Mouse (Mus musculus): ENCODE data around the gene St3gal2. TPM values are rescaled to one million over a fixed set of nuclear protein-coding genes. Genes with fewer than 3 reads are reported as not detected.

The St3gal2 gene
- polyA plus RNA-seq, 1 experiment, result not detected

GRCm38 (mm10) chr8:110933272-110933671 lies 13.6 kb downstream of the St3gal2 start:
- H3K4me1 ChIP-seq (ENCODE audit: control insufficient read depth, insufficient read depth, low read length), result peaks cover 16% of the 10 kb centered on the region
- no peak for TF ChIP-seq POLR2A (IDR thresholded peaks at IDR 0.05; ENCODE audit: insufficient read depth, low read depth, low read length)
- no peak for TF ChIP-seq CTCF (IDR thresholded peaks at IDR 0.05; ENCODE audit: insufficient read depth, low read depth, low read length)
- H3K27ac ChIP-seq (ENCODE audit: insufficient read depth, low read depth, low read length), result no peak overlapping the region
- H3K4me3 ChIP-seq (ENCODE audit: insufficient read depth, low read depth, low read length), result no peak overlapping the region
- 93% methylated on average over 2 of the region's 2 CpGs for WGBS

GRCm38 (mm10) chr8:110936217-110936616 lies 16.5 kb downstream of the St3gal2 start:
- 69% methylated on average over 12 of the region's 12 CpGs for WGBS
- Histone ChIP-seq H3K27ac (ENCODE audit: insufficient read depth, low read depth, low read length) (no peak overlapping the region), H3K4me1 (ENCODE audit: control insufficient read depth, insufficient read depth, low read length) (peaks cover 29% of the 10 kb centered on the region), H3K4me3 (ENCODE audit: insufficient read depth, low read depth, low read length) (no peak overlapping the region)
- TF ChIP-seq CTCF (IDR thresholded peaks at IDR 0.05; ENCODE audit: insufficient read depth, low read depth, low read length), result no peak
- TF ChIP-seq POLR2A (IDR thresholded peaks at IDR 0.05; ENCODE audit: insufficient read depth, low read depth, low read length), result no peak

GRCm38 (mm10) chr8:110938882-110939589 lies 19.3 kb downstream of the St3gal2 start:
- 21% methylated on average over 6 of the region's 6 CpGs for WGBS
- H3K4me3 ChIP-seq (ENCODE audit: insufficient read depth, low read depth, low read length), result no peak overlapping the region
- H3K27ac ChIP-seq (ENCODE audit: insufficient read depth, low read depth, low read length), result peak overlapping the region; percentile 78
- H3K4me1 ChIP-seq (ENCODE audit: control insufficient read depth, insufficient read depth, low read length), result peaks cover 35% of the 10 kb centered on the region
- TF ChIP-seq CTCF (IDR thresholded peaks at IDR 0.05; ENCODE audit: insufficient read depth, low read depth, low read length) (no peak), POLR2A (IDR thresholded peaks at IDR 0.05; ENCODE audit: insufficient read depth, low read depth, low read length) (no peak)

- Histone ChIP-seq H3K27ac (ENCODE audit: insufficient read depth, low read depth, low read length) (peak overlapping the region; percentile 35; the same call in 1 of the 2 replicates), H3K4me1 (ENCODE audit: control insufficient read depth, insufficient read depth, low read length) (peaks cover 35% of the 10 kb centered on the region), H3K4me3 (ENCODE audit: insufficient read depth, low read depth, low read length) (no peak overlapping the region)
- TF ChIP-seq POLR2A (IDR thresholded peaks at IDR 0.05; ENCODE audit: insufficient read depth, low read depth, low read length) (no peak), CTCF (IDR thresholded peaks at IDR 0.05; ENCODE audit: insufficient read depth, low read depth, low read length) (no peak)
- WGBS, result 78% methylated on average over 15 of the region's 15 CpGs
Observed at GRCm38 (mm10) chr8:110940682-110941452, 21.1 kb downstream of the St3gal2 start.

- TF ChIP-seq POLR2A (IDR thresholded peaks at IDR 0.05; ENCODE audit: insufficient read depth, low read depth, low read length), result no peak
- TF ChIP-seq CTCF (IDR thresholded peaks at IDR 0.05; ENCODE audit: insufficient read depth, low read depth, low read length), result no peak
- Histone ChIP-seq H3K4me3 (ENCODE audit: insufficient read depth, low read depth, low read length) (no peak overlapping the region), H3K4me1 (ENCODE audit: control insufficient read depth, insufficient read depth, low read length) (peaks cover 34% of the 10 kb centered on the region), H3K27ac (ENCODE audit: insufficient read depth, low read depth, low read length) (peak overlapping the region; percentile 35; the same call in 1 of the 2 replicates)
- 18% methylated on average over 10 of the region's 10 CpGs for WGBS
Observed at GRCm38 (mm10) chr8:110941453-110941948, 21.8 kb downstream of the St3gal2 start.

GRCm38 (mm10) chr8:110944276-110944876 lies 24.7 kb downstream of the St3gal2 start:
- 87% methylated on average over 7 of the region's 7 CpGs for WGBS
- H3K4me3 ChIP-seq (ENCODE audit: insufficient read depth, low read depth, low read length), result no peak overlapping the region
- TF ChIP-seq CTCF (IDR thresholded peaks at IDR 0.05; ENCODE audit: insufficient read depth, low read depth, low read length), result no peak
- no peak for TF ChIP-seq POLR2A (IDR thresholded peaks at IDR 0.05; ENCODE audit: insufficient read depth, low read depth, low read length)
- no peak overlapping the region for H3K27ac ChIP-seq (ENCODE audit: insufficient read depth, low read depth, low read length)
- H3K4me1 ChIP-seq (ENCODE audit: control insufficient read depth, insufficient read depth, low read length), result peaks cover 18% of the 10 kb centered on the region

GRCm38 (mm10) chr8:110945716-110946115 lies 26.0 kb downstream of the St3gal2 start:
- Histone ChIP-seq H3K4me3 (ENCODE audit: insufficient read depth, low read depth, low read length) (no peak overlapping the region), H3K4me1 (ENCODE audit: control insufficient read depth, insufficient read depth, low read length) (peaks cover 23% of the 10 kb centered on the region), H3K27ac (ENCODE audit: insufficient read depth, low read depth, low read length) (no peak overlapping the region)
- no peak for TF ChIP-seq CTCF (IDR thresholded peaks at IDR 0.05; ENCODE audit: insufficient read depth, low read depth, low read length)
- TF ChIP-seq POLR2A (IDR thresholded peaks at IDR 0.05; ENCODE audit: insufficient read depth, low read depth, low read length), result no peak
- WGBS, result 79% methylated on average over 4 of the region's 4 CpGs

GRCm38 (mm10) chr8:110950065-110950484 lies 30.4 kb downstream of the St3gal2 start:
- H3K4me1 ChIP-seq (ENCODE audit: control insufficient read depth, insufficient read depth, low read length), result peaks cover 7% of the 10 kb centered on the region
- 71% methylated on average over 17 of the region's 17 CpGs for WGBS
- TF ChIP-seq POLR2A (IDR thresholded peaks at IDR 0.05; ENCODE audit: insufficient read depth, low read depth, low read length), result no peak
- no peak for TF ChIP-seq CTCF (IDR thresholded peaks at IDR 0.05; ENCODE audit: insufficient read depth, low read depth, low read length)
- no peak overlapping the region for H3K4me3 ChIP-seq (ENCODE audit: insufficient read depth, low read depth, low read length)
- H3K27ac ChIP-seq (ENCODE audit: insufficient read depth, low read depth, low read length), result no peak overlapping the region

Measured in olfactory bulb, adult 2 months (tissue).